Mouse (Mus musculus) CH12.LX (cell line): Measurements from ENCODE around the gene Gnaz. TPM values are rescaled to one million over a fixed set of nuclear protein-coding genes. Genes with fewer than 3 reads are reported as not detected.
"Not testable (repeated sequence)": the region's sequence is repeated elsewhere in the genome, so short reads cannot be mapped to it uniquely, and the experiment has no call there.

ENCODE experiments used
- DNase-seq: peaks from one replicate; pipeline ENCODE4 v3.0.0-alpha.2; 2013; ENCODE audit errors: extremely low read depth
- H3K27ac ChIP-seq: 2 replicates; pipeline ENCODE4 v1.5.1; 2012; ENCODE audit warnings: low read depth, mild to moderate bottlenecking, control low read depth, moderate library complexity; ENCODE audit not compliant: insufficient read depth
- H3K27me3 ChIP-seq: replicated peaks from 2 replicates; pipeline ENCODE3; 2012; ENCODE audit warnings: inconsistent platforms
- H3K36me3 ChIP-seq, 2 experiments: replicated peaks in 1 of 2; 2 replicates each; pipeline versions ENCODE3 to v1.6.1; 2012; ENCODE audit warnings: inconsistent platforms in 1 of 2, low read length in 1 of 2, mild to moderate bottlenecking in 1 of 2, mixed read lengths in 1 of 2, moderate library complexity in 1 of 2; ENCODE audit not compliant: control insufficient read depth in 1 of 2, insufficient read depth in 1 of 2
- H3K4me1 ChIP-seq, 2 experiments: 2 replicates each; pipeline ENCODE4 v1.6.1; 2012; ENCODE audit warnings: inconsistent platforms in 1 of 2, moderate library complexity in 1 of 2; ENCODE audit not compliant: insufficient read depth in 2 of 2, control insufficient read depth in 1 of 2
- H3K4me2 ChIP-seq: 2 replicates; pipeline ENCODE4 v1.6.1; 2012; ENCODE audit warnings: low read depth, mild to moderate bottlenecking, control low read depth; ENCODE audit not compliant: poor library complexity, insufficient read depth, severe bottlenecking
- H3K4me3 ChIP-seq, 3 experiments: fragments of 150-350 bp in 1 of 3; sonication (generic) in 1 of 3; replicated peaks in 1 of 3; 2 replicates each; pipeline versions ENCODE3 to v1.5.1; 2011 to 2012; ENCODE audit warnings: low read depth in 2 of 3, low read length in 2 of 3, mild to moderate bottlenecking in 2 of 3, moderate library complexity in 2 of 3, control low read depth in 1 of 3, improper control_type of control experiment in 1 of 3, inconsistent platforms in 1 of 3, mixed read lengths in 1 of 3; ENCODE audit not compliant: poor library complexity in 1 of 3
- H3K79me2 ChIP-seq: replicated peaks from 2 replicates; pipeline ENCODE4 v1.6.1; 2012; ENCODE audit warnings: mild to moderate bottlenecking, moderate library complexity; ENCODE audit not compliant: control insufficient read depth, poor library complexity, insufficient read depth, severe bottlenecking; ENCODE audit errors: extremely low read depth
- H3K9ac ChIP-seq: 2 replicates; pipeline ENCODE4 v1.6.1; 2012; ENCODE audit warnings: low read depth, mild to moderate bottlenecking, control low read depth, moderate library complexity; ENCODE audit not compliant: insufficient read depth
- H3K9me3 ChIP-seq: replicated peaks from 2 replicates; pipeline ENCODE3; 2012; ENCODE audit warnings: low read length, inconsistent platforms, mixed read lengths
- BHLHE40 ChIP-seq: IDR thresholded peaks from 2 replicates; pipeline ENCODE4 v1.6.1; 2011; ENCODE audit warnings: mild to moderate bottlenecking, low read depth, low read length, improper control_type of control experiment
- CHD1 ChIP-seq: IDR thresholded peaks from 2 replicates; pipeline ENCODE4 v1.6.1; 2012; ENCODE audit warnings: low read depth, low read length, improper control_type of control experiment, inconsistent platforms
- CTCF ChIP-seq, 2 experiments: IDR thresholded peaks in 1 of 2; conservative IDR thresholded peaks in 1 of 2; 2 replicates each; pipeline ENCODE4 v1.5.1; 2011 to 2012; ENCODE audit warnings: low read depth in 2 of 2, low read length in 2 of 2, improper control_type of control experiment in 1 of 2, inconsistent platforms in 1 of 2, mild to moderate bottlenecking in 1 of 2, moderate library complexity in 1 of 2
- ELF1 ChIP-seq: IDR thresholded peaks from 2 replicates; pipeline ENCODE4 v1.6.1; 2014; ENCODE audit warnings: low read depth, mild to moderate bottlenecking, inconsistent platforms, low read length, improper control_type of control experiment
- ETS1 ChIP-seq: conservative IDR thresholded peaks from 2 replicates; pipeline ENCODE4 v1.6.1; 2012; ENCODE audit warnings: low read depth, mild to moderate bottlenecking, inconsistent platforms, low read length, improper control_type of control experiment, moderate library complexity
- IRF4 ChIP-seq: IDR thresholded peaks from 2 replicates; pipeline ENCODE4 v1.6.1; 2014; ENCODE audit warnings: low read depth, mild to moderate bottlenecking, inconsistent platforms, low read length, improper control_type of control experiment
- JUN ChIP-seq: IDR thresholded peaks from 2 replicates; pipeline ENCODE4 v1.6.1; 2011; ENCODE audit warnings: low read depth, mild to moderate bottlenecking, low read length, improper control_type of control experiment, moderate library complexity; ENCODE audit not compliant: insufficient read depth
- JUND ChIP-seq: conservative IDR thresholded peaks from 2 replicates; pipeline ENCODE4 v1.6.1; 2011; ENCODE audit warnings: low read depth, low read length, improper control_type of control experiment
- MEF2A ChIP-seq: IDR thresholded peaks from 2 replicates; pipeline ENCODE4 v1.6.1; 2014; ENCODE audit warnings: low read depth, mild to moderate bottlenecking, inconsistent platforms, low read length, improper control_type of control experiment, borderline replicate concordance
- MXI1 ChIP-seq: IDR thresholded peaks from 2 replicates; pipeline ENCODE4 v1.6.1; 2011; ENCODE audit warnings: mild to moderate bottlenecking, low read depth, low read length, improper control_type of control experiment
- MYC ChIP-seq: IDR thresholded peaks from 2 replicates; pipeline ENCODE4 v1.6.1; 2011; ENCODE audit warnings: low read depth, mild to moderate bottlenecking, improper control_type of control experiment, low read length
- NELFE ChIP-seq: IDR thresholded peaks from 2 replicates; pipeline ENCODE4 v1.6.1; 2011; ENCODE audit warnings: low read depth, low read length, improper control_type of control experiment
- NRF1 ChIP-seq: IDR thresholded peaks from 2 replicates; pipeline ENCODE4 v1.6.1; 2014; ENCODE audit warnings: low read depth, mild to moderate bottlenecking, inconsistent platforms, low read length, improper control_type of control experiment, moderate library complexity
- POLR2A ChIP-seq: IDR thresholded peaks from 2 replicates; pipeline ENCODE4 v1.6.1; 2011; ENCODE audit warnings: low read depth, mild to moderate bottlenecking, improper control_type of control experiment, low read length
- POLR2AphosphoS2 ChIP-seq: IDR thresholded peaks from 2 replicates; pipeline ENCODE4 v1.6.1; 2011; ENCODE audit warnings: low read depth, low read length, improper control_type of control experiment
- RAD21 ChIP-seq: IDR thresholded peaks from 2 replicates; pipeline ENCODE4 v1.6.1; 2011; ENCODE audit warnings: low read depth, mild to moderate bottlenecking, low read length, improper control_type of control experiment, moderate library complexity
- RCOR1 ChIP-seq: conservative IDR thresholded peaks from 2 replicates; pipeline ENCODE4 v1.6.1; 2012; ENCODE audit warnings: low read depth, mild to moderate bottlenecking, inconsistent platforms, low read length, improper control_type of control experiment
- SIN3A ChIP-seq: IDR thresholded peaks from 2 replicates; pipeline ENCODE4 v1.6.1; 2012; ENCODE audit warnings: low read length, improper control_type of control experiment, inconsistent platforms
- SMC3 ChIP-seq: IDR thresholded peaks from 2 replicates; pipeline ENCODE4 v1.6.1; 2011; ENCODE audit warnings: low read depth, low read length, improper control_type of control experiment
- TBP ChIP-seq: conservative IDR thresholded peaks from 2 replicates; pipeline ENCODE4 v1.6.1; 2011; ENCODE audit warnings: low read depth, low read length, improper control_type of control experiment
- TCF12 ChIP-seq: IDR thresholded peaks from 2 replicates; pipeline ENCODE4 v1.6.1; 2014; ENCODE audit warnings: low read depth, mild to moderate bottlenecking, inconsistent platforms, low read length, improper control_type of control experiment
- UBTF ChIP-seq: IDR thresholded peaks from 2 replicates; pipeline ENCODE4 v1.6.1; 2012; ENCODE audit warnings: low read depth, mild to moderate bottlenecking, inconsistent platforms, low read length, improper control_type of control experiment, moderate library complexity
- USF1 ChIP-seq: IDR thresholded peaks from 2 replicates; pipeline ENCODE4 v1.6.1; 2014; ENCODE audit warnings: low read depth, mild to moderate bottlenecking, inconsistent platforms, low read length, improper control_type of control experiment
- USF2 ChIP-seq: conservative IDR thresholded peaks from 2 replicates; pipeline ENCODE4 v1.6.1; 2011; ENCODE audit warnings: low read depth, low read length, improper control_type of control experiment
- ZKSCAN1 ChIP-seq: IDR thresholded peaks from 2 replicates; pipeline ENCODE4 v1.6.1; 2012; ENCODE audit warnings: low read depth, inconsistent platforms, low read length, improper control_type of control experiment, borderline replicate concordance
- ZMIZ1 ChIP-seq: IDR thresholded peaks from 2 replicates; pipeline ENCODE4 v1.6.1; 2012; ENCODE audit warnings: low read depth, mild to moderate bottlenecking, inconsistent platforms, low read length, improper control_type of control experiment
- ZNF384 ChIP-seq: IDR thresholded peaks from 2 replicates; pipeline ENCODE4 v1.6.1; 2012; ENCODE audit warnings: low read depth, low read length, improper control_type of control experiment, inconsistent platforms
- dilution Hi-C: fragments of 300-500 bp; cut with MboI; formaldehyde crosslinking; loops from 2 replicates; pipeline ENCODE4 v1.14.3; 2020; ENCODE audit warnings: low sequenced_read_pairs; ENCODE audit not compliant: extremely low pct_unique_long_range_greater_than_20kb, extremely low pct_ligation_motif_present
- in situ Hi-C: fragments of 300-500 bp; cut with MboI; formaldehyde crosslinking; loops from 3 replicates; pipeline ENCODE4 v1.14.3; 2019; ENCODE audit warnings: low sequenced_read_pairs, low pct_ligation_motif_present, low pct_unique_long_range_greater_than_20kb, mixed read lengths
- polyA plus RNA-seq: library from polyadenylated mRNA; unstranded; fragments of >175 nt; gene quantifications from 2 replicates; pipeline ENCODE4 v1.2.1, GENCODE M21; 2012; ENCODE audit warnings: low read depth; ENCODE audit not compliant: insufficient read length
- total RNA-seq, 2 experiments: library from RNA; depleted of rRNA; stranded (reverse); fragments of 300-350 nt in 1 of 2; fragments of >200 nt in 1 of 2; gene quantifications; 2 replicates each; pipeline ENCODE4 v1.2.3; 2012 to 2014

Gnaz gene
- total and polyA plus RNA-seq, 3 experiments = 2.7 to 36.9 (median 5.5) TPM

- TF ChIP-seq TCF12 = no peak
- TF ChIP-seq ZNF384 = no peak
- TF ChIP-seq ELF1 = peak; percentile 93
- no peak for TF ChIP-seq RAD21
- TF ChIP-seq POLR2A = no peak; the same call in 1 of the 2 replicates
- no peak for TF ChIP-seq MEF2A
- no peak for TF ChIP-seq USF1
- TF ChIP-seq CHD1 = no peak
- TF ChIP-seq BHLHE40 = 0 out of 2 replicates have a peak, but pooled peaks have one; percentile 12
- no peak for TF ChIP-seq ETS1
- no peak for TF ChIP-seq ZMIZ1
- TF ChIP-seq UBTF = no peak
- peak; percentile 94 for TF ChIP-seq MXI1
- no peak for TF ChIP-seq NELFE
- TF ChIP-seq CTCF (conservative IDR thresholded peaks at IDR 0.05 in 1 of 2, IDR thresholded peaks at IDR 0.05 in 1 of 2; ENCODE audit: low read depth in 2 of 2, low read length in 2 of 2) = no peak
- TF ChIP-seq POLR2AphosphoS2 = no peak
- no peak for TF ChIP-seq JUN
- TF ChIP-seq TBP = no peak
- no peak for TF ChIP-seq RCOR1
- no peak for TF ChIP-seq SMC3
- TF ChIP-seq JUND = no peak
- TF ChIP-seq MYC = no peak
- TF ChIP-seq NRF1 = peak; percentile 12; the same call in 1 of the 2 replicates
- TF ChIP-seq IRF4 = 0 out of 2 replicates have a peak, but pooled peaks have one; percentile 30
- no peak for TF ChIP-seq USF2
- TF ChIP-seq ZKSCAN1 = no peak
- peak; percentile 83 for TF ChIP-seq SIN3A
- Histone ChIP-seq H3K36me3 (no peaks in the 10 kb centered on the region), H3K4me3 (peak within 1 kb of the TSS; percentile 30 to 49 (median 42)), H3K4me2 (peak within 1 kb of the TSS; percentile 63), H3K9me3 (no peaks in the 10 kb centered on the region), H3K79me2 (no peaks in the 10 kb centered on the region), H3K27me3 (no peaks in the 10 kb centered on the region), H3K27ac (no peak within 1 kb of the TSS), H3K4me1 (peaks cover 7 to 41% of the 10 kb centered on the region in 2 experiments), H3K9ac (no peak within 1 kb of the TSS; the same call in 1 of the 2 replicates)
- dilution Hi-C loops = no loop called here
- in situ Hi-C loops = no loop called here
- peak; percentile 89 for DNase-seq
Observed at GRCm38 (mm10) chr10:75036883-75037379, 70.0 kb downstream of the Gnaz start, which contains the start of gene Rab36. TSS of gene Rab36 (plus strand) at chr10:75037058.

GRCm38 (mm10) chr10:75042060-75042459 lies 75.1 kb downstream of the Gnaz start:
- H3K4me1 ChIP-seq = peaks cover 2 to 12% of the 10 kb centered on the region in 2 experiments
- H3K9me3 ChIP-seq, in situ Hi-C loops, dilution Hi-C loops, H3K27me3 ChIP-seq, H3K27ac ChIP-seq, H3K79me2 ChIP-seq, H3K4me2 ChIP-seq, H3K36me3 ChIP-seq, H3K4me3 ChIP-seq, H3K9ac ChIP-seq: not testable (repeated sequence)
- peak; percentile 52 for DNase-seq
